11 mouse cellular contexts compared by ENCODE assay signal in genomic region chr2:148171699-148172098, GRCm38 (mm10).
DNase-seq lines count a peak whose midpoint lies in the region; ATAC-seq and TF ChIP-seq lines count a peak whose summit lies in the region.
"Had no signal": no experiment of that assay in that cellular context is flagged by ENCODE, and none has a peak within 500 bp of the region (broad histone marks: within the 10 kb centered on the region; RNA-seq: fewer than 3 reads in every experiment).

No protein-coding gene starts in this region.

- H3K36me3 ChIP-seq in intestine, embryonic 16.5 days (ENCODE audit: control insufficient read depth, insufficient read depth, low read length), result no peaks in the 10 kb centered on the region
- no peaks in the 10 kb centered on the region for H3K36me3 ChIP-seq in intestine, postnatal 0 days (ENCODE audit: control insufficient read depth, insufficient read depth)
- H3K36me3 ChIP-seq in heart, embryonic 11.5 days (ENCODE audit: control insufficient read depth, insufficient read depth, low read length), result no peaks in the 10 kb centered on the region
- no peaks in the 10 kb centered on the region for H3K36me3 ChIP-seq in lung, embryonic 15.5 days

- H3K4me1 ChIP-seq in intestine, embryonic 16.5 days (ENCODE audit: control insufficient read depth, insufficient read depth, low read length), result no peaks in the 10 kb centered on the region
- H3K4me1 ChIP-seq in intestine, postnatal 0 days (replicated peaks; ENCODE audit: control insufficient read depth, insufficient read depth, low read length), result no peaks in the 10 kb centered on the region
- H3K4me1 ChIP-seq in heart, embryonic 11.5 days (ENCODE audit: control insufficient read depth, insufficient read depth, low read length), result peaks cover 9% of the 10 kb centered on the region
- H3K4me1 ChIP-seq in lung, embryonic 15.5 days, result peaks cover 13% of the 10 kb centered on the region

- ATAC-seq in intestine, embryonic 16.5 days, result no peak
- no peak for ATAC-seq in intestine, postnatal 0 days
- no peak; the same call in 1 of the 2 replicates for ATAC-seq in heart, embryonic 11.5 days (replicated peaks; ENCODE audit: insufficient number of reproducible peaks, low FRiP score, low TSS enrichment)
- peak; percentile 59 for ATAC-seq in lung, embryonic 15.5 days (ENCODE audit: borderline replicate concordance, extremely low read depth, low FRiP score, low TSS enrichment)
- no peak for ATAC-seq in erythroid progenitor cell, adult 5-6 weeks (replicated peaks; ENCODE audit: low FRiP score, poor library complexity, severe bottlenecking)
- ATAC-seq: forebrain, embryonic 14.5 days had no signal

- DNase-seq in kidney, adult 18-20 months, result peak; percentile 9
- no peak for DNase-seq in right cerebral cortex, postnatal 14 days
- DNase-seq in ovary, postnatal 36 days (ENCODE audit: low spot score), result no peak
- DNase-seq: embryo, embryonic 11 days had no signal

- no peaks in the 10 kb centered on the region for H3K9me3 ChIP-seq in intestine, embryonic 16.5 days (ENCODE audit: control insufficient read depth, low read length)
- no peaks in the 10 kb centered on the region for H3K9me3 ChIP-seq in intestine, postnatal 0 days (ENCODE audit: control insufficient read depth)
- no peaks in the 10 kb centered on the region for H3K9me3 ChIP-seq in heart, embryonic 11.5 days (replicated peaks; ENCODE audit: control insufficient read depth, low read length)
- H3K9me3 ChIP-seq in lung, embryonic 15.5 days, result no peaks in the 10 kb centered on the region

- no peak for TF ChIP-seq CTCF in intestine, postnatal 0 days (IDR thresholded peaks at IDR 0.05; ENCODE audit: low read depth)

- H3K9ac ChIP-seq in intestine, embryonic 16.5 days (ENCODE audit: low read depth, low read length), result no peak overlapping the region
- no peak overlapping the region for H3K9ac ChIP-seq in intestine, postnatal 0 days (ENCODE audit: low read depth, low read length)
- H3K9ac ChIP-seq in heart, embryonic 11.5 days (ENCODE audit: low read depth, low read length), result no peak overlapping the region
- no peak overlapping the region for H3K9ac ChIP-seq in lung, embryonic 15.5 days
- H3K9ac ChIP-seq: liver, embryonic 14.5 days had no signal

- peak overlapping the region; percentile 14; the same call in 1 of the 2 replicates for H3K27ac ChIP-seq in intestine, embryonic 16.5 days (ENCODE audit: low read length)
- no peak overlapping the region for H3K27ac ChIP-seq in intestine, postnatal 0 days (ENCODE audit: low read depth, low read length)
- H3K27ac ChIP-seq in heart, embryonic 11.5 days (ENCODE audit: low read depth, low read length), result peak overlapping the region; percentile 57; the same call in 1 of the 2 replicates
- H3K27ac ChIP-seq in lung, embryonic 15.5 days, result peak overlapping the region; percentile 41; the same call in 1 of the 2 replicates
- H3K27ac ChIP-seq: liver, embryonic 14.5 days had no signal

- H3K27me3 ChIP-seq in intestine, embryonic 16.5 days (replicated peaks; ENCODE audit: control insufficient read depth, insufficient read depth, low read length), result no peaks in the 10 kb centered on the region
- no peaks in the 10 kb centered on the region for H3K27me3 ChIP-seq in intestine, postnatal 0 days (replicated peaks; ENCODE audit: control insufficient read depth, insufficient read depth, low read length)
- H3K27me3 ChIP-seq in heart, embryonic 11.5 days (ENCODE audit: control insufficient read depth, insufficient read depth, low read length), result no peaks in the 10 kb centered on the region
- no peaks in the 10 kb centered on the region for H3K27me3 ChIP-seq in lung, embryonic 15.5 days

- 38% methylated on average over 1 of the region's 1 CpGs for WGBS in intestine, embryonic 16.5 days
- WGBS in intestine, postnatal 0 days, result 32% methylated on average over 1 of the region's 1 CpGs
- WGBS in heart, embryonic 11.5 days (ENCODE audit: insufficient replicate concordance), result 28% methylated on average over 1 of the region's 1 CpGs
- 38% methylated on average over 1 of the region's 1 CpGs for WGBS in lung, embryonic 15.5 days

- no peak overlapping the region for H3K4me3 ChIP-seq in intestine, embryonic 16.5 days (ENCODE audit: low read length)
- H3K4me3 ChIP-seq in intestine, postnatal 0 days (ENCODE audit: low read depth, low read length), result no peak overlapping the region
- H3K4me3 ChIP-seq in heart, embryonic 11.5 days (ENCODE audit: low read depth, low read length), result no peak overlapping the region
- H3K4me3 ChIP-seq in lung, embryonic 15.5 days, result no peak overlapping the region

- H3K4me2 ChIP-seq in intestine, embryonic 16.5 days (ENCODE audit: low read depth, low read length), result no peak overlapping the region
- no peak overlapping the region for H3K4me2 ChIP-seq in intestine, postnatal 0 days (replicated peaks; ENCODE audit: low read depth)
- H3K4me2 ChIP-seq in heart, embryonic 11.5 days, result no peak overlapping the region
- H3K4me2 ChIP-seq in lung, embryonic 15.5 days, result no peak overlapping the region
